Mouse (Mus musculus) splenic B cell, adult 2 months (primary cell): ENCODE results near the gene Rpsa.
A peak's percentile ranks its signal among the peaks of the same experiment; 100 is the strongest.
"Not testable (repeated sequence)": the region's sequence is repeated elsewhere in the genome, so short reads cannot be mapped to it uniquely, and the experiment has no call there.

Experiments used
- DNase-seq: peaks from one replicate; pipeline ENCODE4 v3.0.0-alpha.2; 2011; ENCODE audit warnings: low read depth, low spot score
- H3K27me3 ChIP-seq: 2 replicates; pipeline ENCODE4 v1.6.1; 2012; ENCODE audit warnings: mild to moderate bottlenecking, low read length, moderate library complexity, mixed read lengths; ENCODE audit not compliant: control insufficient read depth, poor library complexity, insufficient read depth, severe bottlenecking
- H3K36me3 ChIP-seq: 2 replicates; pipeline ENCODE4 v1.6.1; 2012; ENCODE audit warnings: mild to moderate bottlenecking, low read length, moderate library complexity, mixed read lengths; ENCODE audit not compliant: control insufficient read depth, poor library complexity, insufficient read depth, severe bottlenecking

Gene Rpsa

DNA sequence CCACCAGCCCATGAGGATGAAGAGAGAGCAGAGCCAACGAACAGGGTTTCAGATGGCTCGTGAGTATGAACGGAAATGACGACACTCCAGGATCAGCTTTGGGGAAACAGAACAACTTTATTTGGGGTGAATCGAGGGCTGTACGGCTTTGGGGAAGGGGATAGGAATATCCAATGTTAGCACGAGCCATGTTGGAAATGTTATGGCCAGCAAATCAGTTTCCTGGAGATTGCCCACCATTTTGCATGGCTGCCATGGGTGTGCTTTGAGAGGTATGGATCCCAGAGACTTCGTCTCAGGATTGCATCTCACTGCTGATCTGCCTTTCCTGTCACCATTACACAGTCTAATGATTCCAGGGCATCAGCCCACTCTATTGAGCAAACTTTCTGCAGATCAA is 28.2 kb upstream of the Rpsa start:
- DNase-seq: no peak
- H3K36me3 ChIP-seq: no peaks in the 10 kb centered on the region
- H3K27me3 ChIP-seq: no peaks in the 10 kb centered on the region

GRCm38 (mm10) chr9:120101165-120101564 is 26.3 kb upstream of the Rpsa start:
- H3K27me3 ChIP-seq: no peaks in the 10 kb centered on the region
- DNase-seq: peak; percentile 50
- no peaks in the 10 kb centered on the region for H3K36me3 ChIP-seq

GRCm38 (mm10) chr9:120108953-120109352 is 18.5 kb upstream of the Rpsa start:
- not testable (repeated sequence) for H3K27me3 ChIP-seq, DNase-seq, H3K36me3 ChIP-seq

GRCm38 (mm10) chr9:120110211-120111018 is 17.1 kb upstream of the Rpsa start, which contains the start of gene Slc25a38:
Gene Slc25a38, plus strand, starts transcription at chr9:120110374.
- Histone ChIP-seq H3K27me3 (no peaks in the 10 kb centered on the region), H3K36me3 (no peaks in the 10 kb centered on the region)
- peak; percentile 95 for DNase-seq

GRCm38 (mm10) chr9:120111156-120111945 is 16.1 kb upstream of the Rpsa start:
- no peak for DNase-seq
- H3K36me3 ChIP-seq: no peaks in the 10 kb centered on the region
- no peaks in the 10 kb centered on the region for H3K27me3 ChIP-seq

DNA sequence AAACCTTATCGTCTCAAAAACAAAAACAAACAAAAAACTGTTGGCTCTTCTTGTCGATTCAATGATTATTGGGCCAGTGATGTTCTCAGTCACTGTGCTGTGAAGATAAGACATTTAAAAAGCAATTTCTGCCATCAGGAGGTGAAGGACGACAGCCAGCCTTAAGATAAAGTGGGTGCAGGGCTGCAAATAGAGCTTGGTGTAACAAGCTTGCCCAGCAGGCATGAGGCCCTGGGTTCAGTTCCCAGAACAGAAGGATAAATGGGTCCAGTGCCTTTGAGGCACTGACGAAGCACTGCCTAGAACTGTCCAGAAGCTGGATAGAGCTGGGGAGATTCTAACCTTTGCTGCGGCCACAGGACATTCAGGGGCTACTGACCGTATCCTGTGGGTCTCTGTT is 15.0 kb upstream of the Rpsa start:
- DNase-seq: no peak
- H3K36me3 ChIP-seq: no peaks in the 10 kb centered on the region
- no peaks in the 10 kb centered on the region for H3K27me3 ChIP-seq

DNA sequence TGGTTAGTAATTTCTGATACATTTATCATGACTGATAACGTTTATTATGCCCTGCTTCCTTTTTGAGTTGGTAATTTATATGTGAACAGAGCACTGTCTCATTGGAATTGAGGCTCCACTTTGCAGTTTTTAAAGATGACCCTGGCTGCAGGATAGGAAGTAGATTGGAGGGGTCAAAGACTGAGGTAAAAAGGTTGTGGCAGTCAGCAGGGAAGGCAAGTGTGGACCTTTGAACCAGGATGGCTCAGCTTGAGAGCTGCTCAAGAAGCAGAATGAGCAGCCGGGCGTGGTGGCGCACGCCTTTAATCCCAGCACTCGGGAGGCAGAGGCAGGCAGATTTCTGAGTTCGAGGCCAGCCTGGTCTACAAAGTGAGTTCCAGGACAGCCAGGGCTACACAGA is 14.0 kb upstream of the Rpsa start:
- DNase-seq: no peak
- Histone ChIP-seq H3K36me3 (no peaks in the 10 kb centered on the region), H3K27me3 (no peaks in the 10 kb centered on the region)

GRCm38 (mm10) chr9:120114051-120114788 is 13.3 kb upstream of the Rpsa start:
- Histone ChIP-seq H3K27me3 (no peaks in the 10 kb centered on the region), H3K36me3 (0 out of 2 replicates have a peak, but pooled peaks cover 1% of the 10 kb centered on the region)
- no peak for DNase-seq

DNA sequence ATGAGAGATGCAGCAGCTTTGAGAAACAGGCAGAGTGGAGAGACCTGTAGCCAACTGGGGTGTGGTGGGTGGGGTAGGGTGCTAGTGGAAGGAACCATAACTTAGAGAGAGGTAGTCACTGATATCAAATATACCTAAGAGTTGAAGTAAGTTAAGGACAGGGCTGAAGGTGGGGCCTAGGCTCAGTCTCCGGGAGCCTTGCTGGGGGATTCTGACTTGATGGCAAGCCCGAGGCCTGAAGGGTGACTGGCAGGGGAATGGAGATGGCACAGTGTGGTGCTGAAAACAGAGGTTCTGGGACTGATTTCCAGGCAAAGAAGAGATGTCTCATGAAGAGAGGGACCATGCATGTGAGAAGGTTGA is 12.7 kb upstream of the Rpsa start:
- Histone ChIP-seq H3K36me3 (0 out of 2 replicates have a peak, but pooled peaks cover 3% of the 10 kb centered on the region), H3K27me3 (no peaks in the 10 kb centered on the region)
- no peak for DNase-seq

DNA sequence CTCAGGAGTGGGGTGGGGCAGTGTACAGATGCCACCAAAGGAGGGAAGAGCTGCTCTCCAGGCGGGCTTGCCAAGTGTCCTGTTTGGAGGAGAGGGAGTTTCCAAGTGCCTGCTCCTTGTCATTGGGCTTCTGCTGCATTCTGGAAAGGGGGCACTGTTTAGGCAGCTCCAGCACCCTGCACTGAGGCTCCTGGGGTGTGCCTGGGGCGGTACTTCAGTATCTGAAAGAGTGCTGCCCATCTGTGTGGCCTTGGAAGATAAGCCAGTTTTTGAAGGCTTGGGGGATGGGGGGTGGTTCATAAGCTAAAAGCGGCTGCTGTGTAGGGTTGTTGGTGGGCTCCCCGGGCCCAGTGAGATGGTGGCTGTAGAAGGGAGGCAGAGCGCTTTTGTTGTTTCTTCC is 11.9 kb upstream of the Rpsa start:
- no peaks in the 10 kb centered on the region for H3K27me3 ChIP-seq
- H3K36me3 ChIP-seq: 0 out of 2 replicates have a peak, but pooled peaks cover 3% of the 10 kb centered on the region
- no peak for DNase-seq

DNA sequence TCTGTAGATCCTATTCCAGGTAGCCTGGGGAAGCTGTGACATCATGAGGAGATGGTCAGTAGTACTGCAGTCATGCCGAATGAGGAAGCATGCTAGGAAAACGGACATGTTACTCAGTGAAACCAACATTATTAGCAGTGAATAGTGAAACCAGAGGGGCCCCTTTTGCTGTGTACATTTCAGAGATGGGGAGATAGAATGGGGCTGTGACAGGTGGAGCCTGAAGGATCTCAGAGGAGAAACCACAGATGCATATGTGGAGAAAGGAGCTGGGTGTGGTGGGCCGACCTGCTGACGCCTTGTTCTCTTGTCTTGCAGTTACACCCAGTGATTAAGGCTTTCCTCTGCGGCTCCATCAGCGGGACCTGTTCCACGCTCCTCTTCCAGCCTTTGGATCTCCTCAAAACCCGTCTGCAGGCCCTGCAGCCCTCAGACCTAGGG is 11.3 kb upstream of the Rpsa start:
- DNase-seq: no peak
- Histone ChIP-seq H3K27me3 (no peaks in the 10 kb centered on the region), H3K36me3 (peaks cover 3% of the 10 kb centered on the region; the same call in 1 of the 2 replicates)

DNA sequence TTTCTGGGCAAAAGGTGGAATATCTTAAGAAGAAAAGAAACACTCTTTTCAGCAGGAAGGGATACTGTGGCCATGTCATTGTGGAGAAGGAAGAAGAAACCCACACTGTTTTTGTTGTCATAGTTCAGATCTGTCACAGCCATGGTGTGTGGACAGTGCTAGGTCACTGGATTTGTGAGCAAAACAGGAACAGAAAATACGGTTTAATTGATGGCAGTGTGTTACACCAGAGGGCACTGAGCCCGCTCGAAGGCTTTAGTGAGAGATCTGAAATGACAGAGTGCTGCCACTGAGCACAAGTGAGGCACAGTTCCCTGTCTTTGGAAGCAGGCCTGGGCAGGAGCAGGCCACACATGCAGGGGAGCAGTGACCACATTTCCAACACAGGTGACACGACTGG is 9.3 kb upstream of the Rpsa start:
- DNase-seq: no peak
- Histone ChIP-seq H3K36me3 (peaks cover 8% of the 10 kb centered on the region; the same call in 1 of the 2 replicates), H3K27me3 (no peaks in the 10 kb centered on the region)

- no peak for DNase-seq
- no peaks in the 10 kb centered on the region for H3K27me3 ChIP-seq
- peaks cover 11% of the 10 kb centered on the region for H3K36me3 ChIP-seq
Observed at GRCm38 (mm10) chr9:120120503-120120902, 7.0 kb upstream of the Rpsa start.

- no peak for DNase-seq
- Histone ChIP-seq H3K27me3 (no peaks in the 10 kb centered on the region), H3K36me3 (peaks cover 13% of the 10 kb centered on the region)
Observed at GRCm38 (mm10) chr9:120126868-120127267, 621 bp upstream of the Rpsa start.

GRCm38 (mm10) chr9:120129276-120129675 is 1.8 kb downstream of the Rpsa start:
- Histone ChIP-seq H3K36me3 (peaks cover 9% of the 10 kb centered on the region), H3K27me3 (no peaks in the 10 kb centered on the region)
- no peak for DNase-seq
